Mouse (Mus musculus) bone marrow, adult 2 months (tissue): Measurements from ENCODE around the gene Ncan. TPM values are rescaled to one million over a fixed set of nuclear protein-coding genes. Genes with fewer than 3 reads are reported as not detected.

ENCODE experiments used
- H3K27ac ChIP-seq: fragments of 200-500 bp; 2 replicates; pipeline ENCODE4 v1.5.1; 2012; ENCODE audit warnings: low read depth, mild to moderate bottlenecking, control low read depth, inconsistent platforms, low read length; ENCODE audit not compliant: control insufficient read depth, poor library complexity, insufficient read depth
- H3K4me1 ChIP-seq: fragments of 200-500 bp; 2 replicates; pipeline ENCODE4 v1.6.1; 2011; ENCODE audit warnings: low read length; ENCODE audit not compliant: control insufficient read depth, insufficient read depth
- H3K4me3 ChIP-seq: fragments of 200-500 bp; replicated peaks from 2 replicates; pipeline ENCODE3; 2011; ENCODE audit warnings: mild to moderate bottlenecking, low read depth, low read length, control low read depth; ENCODE audit not compliant: control insufficient read depth
- CTCF ChIP-seq: fragments of 200-500 bp; IDR thresholded peaks from 2 replicates; pipeline ENCODE4 v1.5.1; 2011; ENCODE audit warnings: low read length, control low read depth; ENCODE audit not compliant: control insufficient read depth, insufficient read depth
- POLR2A ChIP-seq: fragments of 200-500 bp; IDR thresholded peaks from 2 replicates; pipeline ENCODE4 v1.6.1; 2011; ENCODE audit warnings: low read depth, mild to moderate bottlenecking, control low read depth, low read length, borderline replicate concordance; ENCODE audit not compliant: control insufficient read depth
- WGBS: fragments of 180-500 bp; shearing (Covaris S2); methylation state at CpG from one replicate; pipeline ENCODE4 v1.1.7; 2018; 5-methylcytosine and 5-hydroxymethylcytosine counted together
- polyA plus RNA-seq: library from polyadenylated mRNA; stranded (reverse); fragments of >200 nt; gene quantifications from 2 replicates; pipeline ENCODE4 v1.2.4, GENCODE M21; 2011; ENCODE audit warnings: low replicate concordance; ENCODE audit not compliant: missing spikeins, insufficient read depth, insufficient read length

The Ncan gene
- polyA plus RNA-seq, 1 experiment, result 0.50 TPM

GRCm38 (mm10) chr8:70118726-70119700, 1.7 kb downstream of the Ncan start:
- 24% methylated on average over 17 of the region's 17 CpGs for WGBS
- Histone ChIP-seq H3K27ac (no peak overlapping the region), H3K4me1 (no peaks in the 10 kb centered on the region), H3K4me3 (no peak overlapping the region)
- TF ChIP-seq CTCF (no peak), POLR2A (no peak)

DNA sequence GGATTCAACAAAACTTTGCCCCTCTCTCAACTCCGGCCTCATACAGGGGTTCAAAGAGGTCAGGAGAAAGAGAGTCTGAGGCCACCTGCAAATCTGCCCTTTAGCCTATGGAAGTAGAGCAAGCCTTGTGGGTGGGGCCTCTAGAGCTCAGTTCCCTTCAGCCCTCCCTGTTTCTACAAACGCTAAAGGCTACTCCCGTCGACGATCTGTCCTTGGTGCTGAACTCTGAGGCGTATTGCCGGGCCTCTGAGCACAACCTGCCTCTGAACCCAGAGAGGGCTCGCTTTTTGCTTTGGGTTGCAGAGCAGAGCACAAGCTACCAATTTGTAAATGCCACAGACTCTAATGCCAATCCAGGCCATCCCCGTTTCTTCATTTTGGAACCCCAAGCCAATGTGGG, 3.1 kb downstream of the Ncan start:
- no peaks in the 10 kb centered on the region for H3K4me1 ChIP-seq
- 10% methylated on average over 9 of the region's 9 CpGs for WGBS
- no peak overlapping the region for H3K27ac ChIP-seq
- no peak overlapping the region for H3K4me3 ChIP-seq
- TF ChIP-seq POLR2A, result no peak
- no peak for TF ChIP-seq CTCF

GRCm38 (mm10) chr8:70114892-70115291, 5.8 kb downstream of the Ncan start:
- Histone ChIP-seq H3K4me1 (no peaks in the 10 kb centered on the region; the same call in 1 of the 2 replicates), H3K4me3 (no peak overlapping the region), H3K27ac (no peak overlapping the region)
- TF ChIP-seq POLR2A (no peak), CTCF (no peak)
- 58% methylated on average over 13 of the region's 13 CpGs for WGBS

DNA sequence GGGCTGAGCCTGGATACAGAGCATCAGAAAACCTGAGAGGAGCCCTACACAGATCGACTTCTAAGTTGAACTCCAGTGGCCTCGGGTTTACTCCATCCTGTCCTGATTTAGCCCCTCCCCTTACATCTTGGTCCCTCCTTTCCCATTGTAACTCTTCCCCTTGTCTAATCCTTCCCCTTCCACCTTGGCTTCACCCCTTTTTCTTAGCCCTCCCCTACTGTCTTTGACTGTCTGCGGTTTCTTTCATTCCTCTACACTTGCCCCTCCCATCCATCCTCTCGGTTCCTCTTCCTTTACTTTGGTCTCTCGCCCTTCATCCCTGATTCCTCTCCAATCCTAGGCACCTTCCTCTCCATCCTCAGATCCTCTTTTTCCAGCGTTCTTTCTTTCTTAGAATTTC, 6.2 kb downstream of the Ncan start:
- 10% methylated on average over 6 of the region's 6 CpGs for WGBS
- H3K4me1 ChIP-seq, result peaks cover 2% of the 10 kb centered on the region; the same call in 1 of the 2 replicates
- H3K27ac ChIP-seq, result no peak overlapping the region
- TF ChIP-seq POLR2A (no peak), CTCF (no peak)
- H3K4me3 ChIP-seq, result no peak overlapping the region

DNA sequence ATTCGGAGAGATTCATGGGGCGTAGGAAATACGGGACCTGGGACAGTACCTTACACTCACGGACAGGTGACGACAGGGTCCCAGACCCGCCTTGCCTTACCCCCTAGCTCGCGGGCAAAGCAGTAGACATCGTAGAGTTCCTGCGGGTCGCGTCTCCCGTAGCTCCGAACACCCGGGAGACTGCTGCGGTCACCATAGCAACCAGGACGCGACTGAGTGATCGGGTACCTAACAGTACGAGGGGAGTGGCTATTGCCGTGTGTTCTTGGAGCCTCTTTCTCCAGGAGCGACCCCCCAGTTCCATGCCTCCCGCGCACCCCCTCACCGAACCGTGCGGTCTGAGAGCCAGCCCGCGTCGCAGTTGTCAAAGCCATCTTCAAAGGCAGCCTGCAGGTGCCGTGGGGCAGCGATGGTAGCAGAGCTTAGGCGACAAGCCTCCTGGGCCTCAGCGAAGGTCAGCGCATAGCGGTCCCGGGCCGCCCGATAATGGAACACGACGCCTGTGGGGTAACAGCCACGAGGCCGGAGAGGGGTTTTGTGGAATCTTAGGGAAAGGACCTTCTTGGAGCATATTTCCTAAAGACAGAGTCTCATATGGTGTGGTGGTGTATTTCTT, 8.2 kb downstream of the Ncan start:
- Histone ChIP-seq H3K4me3 (no peak overlapping the region), H3K4me1 (peaks cover 2% of the 10 kb centered on the region; the same call in 1 of the 2 replicates), H3K27ac (no peak overlapping the region; the same call in 1 of the 2 replicates)
- TF ChIP-seq POLR2A (no peak), CTCF (no peak)
- 10% methylated on average over 43 of the region's 43 CpGs for WGBS

DNA sequence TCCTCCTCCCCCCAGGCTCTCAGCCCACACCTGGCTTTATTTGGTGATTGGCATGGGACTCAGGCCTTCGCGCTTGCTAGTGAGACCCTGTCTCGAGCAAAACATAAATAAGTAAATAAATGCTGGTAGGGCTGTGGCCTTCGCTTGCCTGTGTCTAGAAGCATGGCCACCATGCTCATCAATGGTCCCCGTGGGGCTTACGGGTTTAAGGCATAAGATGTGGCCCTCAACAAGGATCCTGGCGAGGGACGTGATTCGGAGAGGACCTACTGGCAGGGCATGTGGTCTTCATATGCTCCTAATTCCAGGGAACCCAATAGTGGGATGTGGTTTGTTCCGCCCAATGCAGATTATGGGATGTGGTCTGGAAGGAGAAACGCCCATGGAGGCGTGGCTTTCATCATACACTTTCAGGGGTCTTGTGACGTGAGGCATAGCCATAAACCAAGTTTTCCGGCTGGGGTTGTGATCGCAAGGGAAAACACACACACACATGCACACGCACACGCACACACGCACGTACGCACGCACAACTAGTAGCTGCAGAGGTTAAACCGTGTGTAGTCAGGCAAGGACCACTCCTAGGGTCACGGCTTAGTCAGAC, 9.4 kb downstream of the Ncan start:
- 58% methylated on average over 23 of the region's 23 CpGs for WGBS
- no peak overlapping the region for H3K4me3 ChIP-seq
- H3K4me1 ChIP-seq, result peaks cover 2% of the 10 kb centered on the region; the same call in 1 of the 2 replicates

GRCm38 (mm10) chr8:70110451-70110850, 10.2 kb downstream of the Ncan start:
- H3K4me1 ChIP-seq, result peaks cover 2% of the 10 kb centered on the region
- no peak overlapping the region for H3K27ac ChIP-seq
- 72% methylated on average over 2 of the region's 2 CpGs for WGBS
- H3K4me3 ChIP-seq, result no peak overlapping the region
- TF ChIP-seq POLR2A (no peak), CTCF (no peak)

More for the DNA sequence above, 9.4 kb downstream of the Ncan start:
- no peak for TF ChIP-seq POLR2A
- H3K27ac ChIP-seq, result no peak overlapping the region

DNA sequence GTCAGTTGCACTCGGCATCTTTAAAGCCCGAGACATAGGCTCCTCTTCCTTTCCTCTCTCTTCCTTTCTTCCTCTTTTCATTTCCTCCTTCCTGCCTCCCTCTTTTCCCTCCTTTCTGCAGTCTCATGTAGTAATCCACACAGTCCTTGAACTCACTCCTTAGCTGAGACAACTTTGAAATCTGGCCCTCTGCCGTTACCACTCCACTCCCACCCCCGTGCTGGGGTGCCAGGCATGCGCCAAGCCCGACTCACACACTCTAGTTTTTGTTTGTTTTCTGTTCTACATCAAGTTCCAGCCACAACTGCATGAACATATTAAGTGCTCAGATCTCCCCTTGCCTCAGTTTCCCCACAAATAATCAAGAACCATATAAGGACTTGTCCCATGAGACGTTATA, 15.8 kb downstream of the Ncan start:
- Histone ChIP-seq H3K4me1 (peaks cover 2% of the 10 kb centered on the region), H3K27ac (no peak overlapping the region), H3K4me3 (no peak overlapping the region)
- TF ChIP-seq POLR2A (no peak), CTCF (no peak)
- WGBS, result 45% methylated on average over 7 of the region's 7 CpGs
